8 mouse cellular contexts compared by ENCODE assay signal in the genomic region with DNA sequence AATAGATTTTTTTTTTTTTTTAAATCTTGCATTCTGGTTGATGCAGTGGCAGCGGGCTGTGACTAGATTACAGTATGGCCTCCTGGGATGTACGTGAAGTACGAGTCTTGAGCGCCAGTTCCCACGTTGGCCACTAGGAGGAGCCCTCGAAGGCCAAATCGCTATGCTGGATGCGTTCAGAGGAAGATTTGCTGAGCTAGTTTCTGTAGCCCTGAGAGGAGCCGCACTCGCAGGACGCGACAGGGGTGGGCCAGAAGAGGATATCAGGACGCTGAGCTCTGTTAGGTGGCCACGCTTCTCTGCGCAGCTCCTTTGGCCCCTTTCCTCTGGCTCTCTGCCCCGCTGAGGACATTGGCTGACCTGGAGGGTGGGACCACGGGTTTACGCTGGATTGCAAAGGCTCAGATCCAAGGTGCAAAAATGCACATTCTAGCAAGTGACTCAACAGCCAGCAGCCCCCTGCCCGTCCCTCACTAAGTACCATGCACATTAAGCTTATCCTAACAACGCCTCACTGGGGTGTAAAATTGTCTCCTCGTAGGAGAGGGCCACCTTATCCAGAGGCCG. TPM values are rescaled to one million over a fixed set of nuclear protein-coding genes. Genes with fewer than 3 reads are reported as not detected.
DNase-seq lines count a peak whose midpoint lies in the region; ATAC-seq and TF ChIP-seq lines count a peak whose summit lies in the region.

No protein-coding gene starts in this region.

- peak overlapping the region; percentile 31; the same call in 1 of the 2 replicates for H3K9ac ChIP-seq in hindbrain, embryonic 11.5 days (ENCODE audit: low read depth, low read length)
- H3K9ac ChIP-seq in lung, postnatal 0 days (replicated peaks; ENCODE audit: low read depth), result no peak overlapping the region

- ATAC-seq in hindbrain, embryonic 11.5 days (ENCODE audit: low FRiP score), result peak; percentile 69
- peak; percentile 90 for ATAC-seq in lung, postnatal 0 days

- no peaks in the 10 kb centered on the region for H3K27me3 ChIP-seq in hindbrain, embryonic 11.5 days (ENCODE audit: control insufficient read depth, insufficient read depth, low read length)
- no peaks in the 10 kb centered on the region for H3K27me3 ChIP-seq in lung, postnatal 0 days (replicated peaks; ENCODE audit: insufficient read depth, low read length)

- no peak for TF ChIP-seq EP300 in lung, postnatal 0 days (IDR thresholded peaks at IDR 0.05)

- peak; percentile 97 for TF ChIP-seq CTCF in lung, postnatal 0 days (IDR thresholded peaks at IDR 0.05)

- H3K4me2 ChIP-seq in hindbrain, embryonic 11.5 days (replicated peaks; ENCODE audit: low read depth, low read length), result peak overlapping the region; percentile 27
- peak overlapping the region; percentile 50 for H3K4me2 ChIP-seq in lung, postnatal 0 days (replicated peaks; ENCODE audit: low read depth, low read length)

- DNase-seq in Muller cell, postnatal 12 days (ENCODE audit: inconsistent ontology term), result peak; percentile 74
- peak; percentile 90 for DNase-seq in cerebellum, adult 9-10 months
- peak; percentile 82 to 97 for DNase-seq in frontal cortex, adult 2 months (ENCODE audit: extremely low spot score in 1 of 2, low spot score in 1 of 2)
- peak; percentile 95 for DNase-seq in hindbrain, embryonic 11.5 days (ENCODE audit: low spot score)
- peak; percentile 94 to 96 for DNase-seq in layer of hippocampus, postnatal 10 days (ENCODE audit: low spot score in 2 of 2)
- DNase-seq in lung, postnatal 0 days (ENCODE audit: low spot score), result peak; percentile 93
- peak; percentile 69 for DNase-seq in ovary, postnatal 10 days (ENCODE audit: low spot score)
- DNase-seq in thymus, postnatal 0 days (ENCODE audit: low spot score), result peak; percentile 86

- no peak overlapping the region for H3K27ac ChIP-seq in hindbrain, embryonic 11.5 days (ENCODE audit: low read depth, low read length)
- H3K27ac ChIP-seq in lung, postnatal 0 days (ENCODE audit: low read length), result 0 out of 2 replicates have a peak overlapping the region, but pooled peaks have one; percentile 14

- H3K9me3 ChIP-seq in hindbrain, embryonic 11.5 days (ENCODE audit: control insufficient read depth, low read length), result no peaks in the 10 kb centered on the region
- no peaks in the 10 kb centered on the region for H3K9me3 ChIP-seq in lung, postnatal 0 days (ENCODE audit: low read length)

- no peaks in the 10 kb centered on the region for H3K36me3 ChIP-seq in hindbrain, embryonic 11.5 days (ENCODE audit: control insufficient read depth, insufficient read depth, low read length)
- no peaks in the 10 kb centered on the region for H3K36me3 ChIP-seq in lung, postnatal 0 days (ENCODE audit: insufficient read depth, low read length)

- H3K4me1 ChIP-seq in hindbrain, embryonic 11.5 days (replicated peaks; ENCODE audit: control insufficient read depth, insufficient read depth, low read length), result no peaks in the 10 kb centered on the region
- H3K4me1 ChIP-seq in lung, postnatal 0 days (ENCODE audit: insufficient read depth, low read depth, low read length), result peaks cover 3% of the 10 kb centered on the region; the same call in 1 of the 2 replicates

- 0 out of 2 replicates have a peak overlapping the region, but pooled peaks have one; percentile 13 for H3K4me3 ChIP-seq in hindbrain, embryonic 11.5 days (ENCODE audit: low read depth, low read length)
- H3K4me3 ChIP-seq in lung, postnatal 0 days (ENCODE audit: low read depth, low read length), result peak overlapping the region; percentile 12; the same call in 1 of the 2 replicates

- WGBS in hindbrain, embryonic 11.5 days, result 14% methylated on average over 22 of the region's 22 CpGs
- WGBS in lung, postnatal 0 days, result 9% methylated on average over 22 of the region's 22 CpGs

RNA-seq across cellular contexts. Expression of gene Hnf4a, which starts 28.4 kb away (rescaled TPM):
- polyA plus RNA-seq in frontal cortex, adult 2 months (2012; rRNA removed), result not detected in 2 replicates
- not detected in 2 replicates for polyA plus RNA-seq in hindbrain, embryonic 11.5 days (2014; fragmentation: Nextera tagmentation; extraction: Ambion mirVana)
- not detected for total RNA-seq in layer of hippocampus, postnatal 10 days (2021)
- 0.23 TPM in 1 of 2 replicates, not detected in the other for polyA plus RNA-seq in lung, postnatal 0 days (2015; fragmentation: Nextera tagmentation; extraction: Ambion mirVana)
- 1.2 and 1.3 TPM in 2 replicates for polyA plus RNA-seq in thymus, postnatal 0 days (2015; fragmentation: Nextera tagmentation; extraction: Ambion mirVana)

RNA-seq across cellular contexts. Expression of gene R3hdml, which starts 42.9 kb away (rescaled TPM):
- 0.08 TPM in 1 of 2 replicates, not detected in the other for polyA plus RNA-seq in frontal cortex, adult 2 months (2012; rRNA removed)
- 0.15 TPM in 1 of 2 replicates, not detected in the other for polyA plus RNA-seq in hindbrain, embryonic 11.5 days (2014; fragmentation: Nextera tagmentation; extraction: Ambion mirVana)
- total RNA-seq in layer of hippocampus, postnatal 10 days (2021), result under 1 TPM; 0.51 to 0.55 TPM
- 0.18 TPM in 1 of 2 replicates, not detected in the other for polyA plus RNA-seq in lung, postnatal 0 days (2015; fragmentation: Nextera tagmentation; extraction: Ambion mirVana)
- polyA plus RNA-seq in thymus, postnatal 0 days (2015; fragmentation: Nextera tagmentation; extraction: Ambion mirVana), result 0.19 and 0.21 TPM in 2 replicates
